In the genomic region with DNA sequence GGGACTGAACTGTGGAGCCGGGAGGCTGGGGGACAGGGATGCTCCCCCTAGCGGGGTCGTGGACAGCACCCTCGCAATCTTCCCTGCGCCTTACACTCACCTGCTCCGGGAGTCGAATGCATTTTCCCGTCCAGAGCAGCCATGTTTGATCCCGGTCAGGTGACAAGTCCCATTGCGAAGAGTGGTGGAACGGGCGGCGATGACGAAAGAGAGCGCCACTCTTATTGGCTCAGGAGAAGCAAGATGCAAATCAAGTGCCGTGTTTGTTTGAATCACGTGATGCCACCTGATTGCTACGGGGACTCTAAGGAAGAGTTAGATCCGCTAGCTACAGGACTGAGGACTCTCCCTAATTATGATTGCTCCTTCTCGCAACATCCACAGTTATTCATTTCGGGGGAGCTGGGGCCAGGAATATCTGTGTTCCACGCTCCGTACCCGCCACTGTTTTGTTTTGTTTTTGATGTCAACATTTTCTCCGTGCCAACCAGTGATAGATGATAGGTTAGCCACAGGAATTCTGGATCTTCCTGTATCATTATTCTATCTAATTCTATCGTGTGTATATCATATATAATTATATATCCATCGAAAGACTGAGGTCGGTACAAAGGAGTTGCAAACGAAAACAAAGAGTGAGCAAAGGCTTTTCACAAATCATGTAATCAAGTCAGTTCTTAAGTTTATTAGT, we compare ENCODE assay signal across 8 mouse cellular contexts. TPM values are rescaled to one million over a fixed set of nuclear protein-coding genes. Genes with fewer than 3 reads are reported as not detected.
A peak's percentile ranks its signal among the peaks of the same experiment; 100 is the strongest.
DNase-seq lines count a peak whose midpoint lies in the region; ATAC-seq and TF ChIP-seq lines count a peak whose summit lies in the region.

A gene (minus strand): TSS at position 179 of the 691 bp plus-strand sequence.

- peak within 1 kb of the TSS; percentile 59 for H3K4me2 ChIP-seq in embryonic facial prominence, embryonic 14.5 days (ENCODE audit: low read depth, low read length)
- H3K4me2 ChIP-seq in limb, embryonic 13.5 days (replicated peaks): peak within 1 kb of the TSS; percentile 85
- H3K4me2 ChIP-seq in midbrain, embryonic 16.5 days (ENCODE audit: low read length): peak within 1 kb of the TSS; percentile 87

- H3K4me1 ChIP-seq in embryonic facial prominence, embryonic 14.5 days (ENCODE audit: control insufficient read depth, insufficient read depth, low read length): peaks cover 6% of the 10 kb centered on the region; the same call in 1 of the 2 replicates
- H3K4me1 ChIP-seq in heart, adult 2 months (ENCODE audit: control insufficient read depth, insufficient read depth, low read length): peaks cover 2% of the 10 kb centered on the region
- H3K4me1 ChIP-seq in limb, embryonic 13.5 days: peaks cover 17% of the 10 kb centered on the region
- H3K4me1 ChIP-seq in midbrain, embryonic 16.5 days (ENCODE audit: control insufficient read depth, insufficient read depth, low read length): peaks cover 12% of the 10 kb centered on the region

- no peaks in the 10 kb centered on the region for H3K79me2 ChIP-seq in heart, adult 2 months (replicated peaks; ENCODE audit: control insufficient read depth, insufficient read depth, low read length)

- peak within 1 kb of the TSS; percentile 77 for H3K27ac ChIP-seq in embryonic facial prominence, embryonic 14.5 days (replicated peaks; ENCODE audit: low read depth, low read length)
- H3K27ac ChIP-seq in heart, adult 2 months: peak within 1 kb of the TSS; percentile 71
- peak within 1 kb of the TSS; percentile 69 for H3K27ac ChIP-seq in limb, embryonic 13.5 days
- H3K27ac ChIP-seq in midbrain, embryonic 16.5 days (ENCODE audit: low read length): peak within 1 kb of the TSS; percentile 63

- intact Hi-C loops in heart, adult 2 months (cut with DNase I): no loop called here

- H3K27me3 ChIP-seq in embryonic facial prominence, embryonic 14.5 days (replicated peaks; ENCODE audit: control insufficient read depth, insufficient read depth, low read length): no peaks in the 10 kb centered on the region
- no peaks in the 10 kb centered on the region for H3K27me3 ChIP-seq in heart, adult 2 months (ENCODE audit: control insufficient read depth, insufficient read depth, low read length)
- no peaks in the 10 kb centered on the region for H3K27me3 ChIP-seq in limb, embryonic 13.5 days
- H3K27me3 ChIP-seq in midbrain, embryonic 16.5 days (ENCODE audit: control insufficient read depth, insufficient read depth, low read depth, low read length): no peaks in the 10 kb centered on the region

- under 1% methylated on average over 29 of the region's 29 CpGs for WGBS in embryonic facial prominence, embryonic 14.5 days
- WGBS in heart, adult 2 months: under 1% methylated on average over 29 of the region's 29 CpGs
- under 1% methylated on average over 29 of the region's 29 CpGs for WGBS in limb, embryonic 13.5 days
- under 1% methylated on average over 29 of the region's 29 CpGs for WGBS in midbrain, embryonic 16.5 days

- TF ChIP-seq CTCF in heart, adult 2 months (IDR thresholded peaks at IDR 0.05): peak; percentile 48

- H3K36me3 ChIP-seq in embryonic facial prominence, embryonic 14.5 days (ENCODE audit: control insufficient read depth, insufficient read depth, low read length): 0 out of 2 replicates have a peak, but pooled peaks cover 5% of the 10 kb centered on the region
- H3K36me3 ChIP-seq in heart, adult 2 months (ENCODE audit: control insufficient read depth, insufficient read depth, low read length): no peaks in the 10 kb centered on the region; the same call in 1 of the 2 replicates
- peaks cover 4% of the 10 kb centered on the region for H3K36me3 ChIP-seq in limb, embryonic 13.5 days
- no peaks in the 10 kb centered on the region for H3K36me3 ChIP-seq in midbrain, embryonic 16.5 days (ENCODE audit: control insufficient read depth, insufficient read depth, low read length)

- peak within 1 kb of the TSS; percentile 59 for H3K4me3 ChIP-seq in embryonic facial prominence, embryonic 14.5 days (ENCODE audit: low read depth, low read length)
- H3K4me3 ChIP-seq in heart, adult 2 months: peak within 1 kb of the TSS; percentile 92
- peak within 1 kb of the TSS; percentile 74 for H3K4me3 ChIP-seq in limb, embryonic 13.5 days
- peak within 1 kb of the TSS; percentile 52 for H3K4me3 ChIP-seq in midbrain, embryonic 16.5 days (ENCODE audit: low read depth, low read length)

- ATAC-seq in embryonic facial prominence, embryonic 14.5 days (ENCODE audit: low read depth): peak; percentile 96
- peak; percentile 97 for ATAC-seq in limb, embryonic 13.5 days (ENCODE audit: low FRiP score, low read depth)
- peak; percentile 97 for ATAC-seq in midbrain, embryonic 16.5 days

- peak; percentile 99 for DNase-seq in 3T3-L1 (ENCODE audit: low read depth, low spot score)
- peak; percentile 61 to 85 for DNase-seq in adrenal gland, postnatal 4 days (ENCODE audit: low spot score in 2 of 2)
- DNase-seq in embryonic facial prominence, embryonic 14.5 days (ENCODE audit: low spot score): peak; percentile 99
- peak; percentile 88 to 94 for DNase-seq in heart, adult 2 months
- peak; percentile 96 for DNase-seq in kidney, adult 8-10 months
- DNase-seq in spleen, postnatal 10 days (ENCODE audit: low spot score in 2 of 2): peak; percentile 76 to 92

- peak within 1 kb of the TSS; percentile 70 for H3K9ac ChIP-seq in embryonic facial prominence, embryonic 14.5 days (ENCODE audit: low read depth, low read length)
- H3K9ac ChIP-seq in heart, adult 2 months (ENCODE audit: low read depth, low read length): peak within 1 kb of the TSS; percentile 77
- H3K9ac ChIP-seq in limb, embryonic 13.5 days: peak within 1 kb of the TSS; percentile 77
- H3K9ac ChIP-seq in midbrain, embryonic 16.5 days (ENCODE audit: low read depth, low read length): peak within 1 kb of the TSS; percentile 61

- peak; percentile 65; the same call in 1 of the 2 replicates for TF ChIP-seq EP300 in heart, adult 2 months (IDR thresholded peaks at IDR 0.05; ENCODE audit: insufficient read depth, low read depth, low read length)

- TF ChIP-seq POLR2A in heart, adult 2 months (IDR thresholded peaks at IDR 0.05; ENCODE audit: insufficient read depth, low read depth, low read length): peak; percentile 90

- H3K9me3 ChIP-seq in embryonic facial prominence, embryonic 14.5 days (ENCODE audit: control insufficient read depth, low read length): no peaks in the 10 kb centered on the region
- H3K9me3 ChIP-seq in limb, embryonic 13.5 days: no peaks in the 10 kb centered on the region
- no peaks in the 10 kb centered on the region for H3K9me3 ChIP-seq in midbrain, embryonic 16.5 days (replicated peaks; ENCODE audit: control insufficient read depth, low read length, poor library complexity, severe bottlenecking)

RNA-seq across cellular contexts. Expression of the gene that starts here (rescaled TPM):
- 10 to 100 TPM; 38.0 to 39.0 TPM for total RNA-seq in adrenal gland, postnatal 4 days (2021)
- 14.1 and 14.7 TPM in 2 replicates for polyA plus RNA-seq in embryonic facial prominence, embryonic 14.5 days (2014; fragmentation: Nextera tagmentation; extraction: Ambion mirVana)
- 10 to 100 TPM; 14.3 to 14.8 TPM for total RNA-seq in heart, adult 2 months (2021)
- polyA plus RNA-seq in heart, adult 2 months (2012; rRNA removed): 10.8 and 13.3 TPM in 2 replicates
- 12.8 and 14.2 TPM in 2 replicates for polyA plus RNA-seq in limb, embryonic 13.5 days (2015; fragmentation: Nextera tagmentation; extraction: Ambion mirVana)
- 7.0 and 7.9 TPM in 2 replicates for polyA plus RNA-seq in midbrain, embryonic 16.5 days (2015; fragmentation: Nextera tagmentation; extraction: Ambion mirVana)

Comparison
In these comparisons a context has a peak if more than half of its experiments do, and no peak if none do; other contexts are left out.
1. Peak in every context shown above with its lines: DNase-seq, ATAC-seq, H3K4me3 ChIP-seq and H3K27ac ChIP-seq.